Mouse (Mus musculus) Muller cell, postnatal 12 days (primary cell): ENCODE measurements around the gene Ptpn11.
"Not testable (repeated sequence)": the region's sequence is repeated elsewhere in the genome, so short reads cannot be mapped to it uniquely, and the experiment has no call there.

ENCODE experiments used
- DNase-seq: peaks from one replicate; pipeline ENCODE4 v3.0.0-alpha.2; 2015; ENCODE audit errors: inconsistent ontology term

Ptpn11 gene

GRCm38 (mm10) chr5:121190836-121191583, at the start of gene Ptpn11:
Gene Ptpn11, minus strand, starts transcription at chr5:121191397.
- peak; percentile 90 for DNase-seq

GRCm38 (mm10) chr5:121239846-121240245, 48.6 kb upstream of the Ptpn11 start:
- no peak for DNase-seq

GRCm38 (mm10) chr5:121238208-121238607, 47.0 kb upstream of the Ptpn11 start:
- DNase-seq: no peak

GRCm38 (mm10) chr5:121236171-121236570, 45.0 kb upstream of the Ptpn11 start:
- DNase-seq: no peak

- no peak for DNase-seq
Measured at GRCm38 (mm10) chr5:121233726-121234125, 42.5 kb upstream of the Ptpn11 start.

- DNase-seq: no peak
Measured at GRCm38 (mm10) chr5:121232789-121233188, 41.6 kb upstream of the Ptpn11 start.

GRCm38 (mm10) chr5:121230811-121231210, 39.6 kb upstream of the Ptpn11 start:
- DNase-seq: no peak

- no peak for DNase-seq
Measured at GRCm38 (mm10) chr5:121229182-121229581, 38.0 kb upstream of the Ptpn11 start.

GRCm38 (mm10) chr5:121227330-121227729, 36.1 kb upstream of the Ptpn11 start:
- not testable (repeated sequence) for DNase-seq

- no peak for DNase-seq
Measured at GRCm38 (mm10) chr5:121226845-121227244, 35.6 kb upstream of the Ptpn11 start.

- no peak for DNase-seq
Measured at GRCm38 (mm10) chr5:121226406-121226805, 35.2 kb upstream of the Ptpn11 start.

GRCm38 (mm10) chr5:121225854-121226253, 34.7 kb upstream of the Ptpn11 start:
- no peak for DNase-seq

GRCm38 (mm10) chr5:121224856-121225255, 33.7 kb upstream of the Ptpn11 start:
- DNase-seq: no peak

GRCm38 (mm10) chr5:121224020-121224419, 32.8 kb upstream of the Ptpn11 start:
- DNase-seq: not testable (repeated sequence)

GRCm38 (mm10) chr5:121221328-121221850, 30.2 kb upstream of the Ptpn11 start:
- peak; percentile 15 for DNase-seq

- no peak for DNase-seq
Measured at GRCm38 (mm10) chr5:121220732-121221301, 29.6 kb upstream of the Ptpn11 start.

- peak; percentile 97 for DNase-seq
Measured at GRCm38 (mm10) chr5:121219980-121220731, 29.0 kb upstream of the Ptpn11 start, which contains the start of gene Hectd4. Gene Hectd4, plus strand, starts transcription at chr5:121220219.

- no peak for DNase-seq
Measured at GRCm38 (mm10) chr5:121219190-121219589, 28.0 kb upstream of the Ptpn11 start.

- DNase-seq: no peak
Measured at GRCm38 (mm10) chr5:121217313-121217634, 26.1 kb upstream of the Ptpn11 start.

GRCm38 (mm10) chr5:121216584-121217312, 25.6 kb upstream of the Ptpn11 start:
- DNase-seq: not testable (repeated sequence)

- DNase-seq: no peak
Measured at GRCm38 (mm10) chr5:121216126-121216446, 24.9 kb upstream of the Ptpn11 start.
